Mouse (Mus musculus): ENCODE data around the gene Slc25a44.
"Not testable (repeated sequence)": the region's sequence is repeated elsewhere in the genome, so short reads cannot be mapped to it uniquely, and the experiment has no call there.

Gene Slc25a44

DNA sequence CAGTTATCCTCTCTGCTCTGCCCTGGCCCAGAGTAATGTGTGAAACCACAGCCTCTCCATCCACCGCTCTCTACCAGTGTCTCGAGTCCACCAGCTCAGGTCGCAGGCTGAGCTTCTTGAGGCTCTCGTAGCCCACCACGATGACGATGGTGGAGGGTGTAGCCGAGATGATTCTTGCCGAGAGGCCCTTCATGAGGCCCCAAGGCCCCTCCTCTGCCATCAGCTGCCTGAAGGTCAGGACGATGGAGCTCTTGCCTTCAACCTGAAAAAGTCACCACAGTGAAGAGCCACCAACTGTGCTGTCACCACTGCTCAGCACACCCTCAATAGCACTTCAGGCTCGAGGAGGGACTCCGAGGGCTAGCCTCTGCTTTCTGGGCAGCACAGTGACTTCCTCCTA lies 12.3 kb downstream of the Slc25a44 start:
- no peak for DNase-seq (ENCODE audit: low spot score in 2 of 2)

DNA sequence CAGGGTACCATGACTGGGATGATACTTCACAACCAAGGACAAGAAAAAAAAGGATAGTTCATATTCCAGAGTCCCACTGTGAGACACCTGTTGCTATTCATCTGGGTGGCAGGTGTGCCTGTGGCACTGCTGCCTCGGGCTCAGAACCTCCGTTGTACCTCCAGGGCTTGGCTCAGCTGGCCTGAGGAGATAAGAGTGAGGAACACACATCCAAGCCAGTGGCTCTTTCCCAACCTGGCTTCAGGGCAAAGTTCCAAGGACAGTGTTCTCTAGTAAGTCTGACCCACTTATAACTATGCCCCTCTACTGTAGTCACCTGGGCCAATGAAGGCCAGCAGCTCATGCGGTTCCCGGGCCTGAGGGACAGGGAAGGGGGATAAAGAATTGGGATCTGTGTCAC lies 13.3 kb downstream of the Slc25a44 start:
- no peak for DNase-seq (ENCODE audit: low spot score in 2 of 2)

- no peak for DNase-seq (ENCODE audit: low spot score in 2 of 2)
These were observed 14.3 kb downstream of the Slc25a44 start for GRCm38 (mm10) chr3:88410645-88411031.

DNA sequence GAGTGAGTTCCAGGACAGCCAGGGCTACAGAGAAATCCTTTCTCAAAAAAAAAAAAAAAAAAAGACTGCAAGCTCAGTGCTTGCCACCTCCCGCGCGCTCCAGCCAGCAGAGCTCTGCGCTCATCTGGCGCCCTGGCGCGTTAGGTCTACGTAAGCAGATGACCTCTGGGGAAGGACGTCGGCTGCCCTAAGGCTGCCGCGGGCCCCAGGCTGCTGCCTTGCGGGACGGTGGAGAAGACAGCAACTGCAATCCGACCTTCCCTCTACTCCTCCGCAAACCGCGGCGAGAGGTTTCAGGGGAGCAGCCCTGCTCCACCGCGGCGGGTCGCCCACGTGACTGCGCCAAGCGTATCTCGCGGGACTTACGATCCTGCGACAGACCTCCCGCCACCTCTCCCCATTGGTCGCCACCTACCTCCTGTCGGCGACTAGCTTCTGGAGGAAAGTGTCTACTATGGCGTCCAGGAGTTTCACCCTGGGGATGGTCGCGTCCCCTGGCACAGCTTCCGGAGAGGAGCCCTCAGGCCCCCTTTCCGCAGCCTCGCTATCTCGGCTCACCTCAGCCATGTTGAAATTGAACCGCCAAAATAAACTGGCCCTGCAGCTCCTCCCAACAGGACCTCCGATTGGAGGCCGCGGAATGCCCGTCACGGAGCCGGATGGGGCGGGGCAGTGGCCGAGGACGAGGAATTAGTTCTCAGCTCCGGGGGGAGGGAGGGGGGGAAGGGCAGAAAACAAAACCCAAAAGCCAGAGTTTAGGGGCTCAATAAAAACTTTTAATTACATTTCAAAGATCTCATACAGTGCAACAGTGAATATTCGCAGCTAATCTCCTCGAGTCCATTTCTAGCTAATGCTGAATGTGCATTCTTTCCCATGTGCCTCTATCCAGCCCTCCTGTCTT lies 14.9 kb downstream of the Slc25a44 start, which contains the start of gene Pmf1:
Pmf1 (minus strand) TSS at position 591 of the 904 bp plus-strand sequence.
- peak; percentile 76 to 85 for DNase-seq (ENCODE audit: low spot score in 2 of 2)

GRCm38 (mm10) chr3:88408953-88409352 lies 16.0 kb downstream of the Slc25a44 start:
- no peak for DNase-seq (ENCODE audit: low spot score in 2 of 2)

GRCm38 (mm10) chr3:88407529-88407928 lies 17.4 kb downstream of the Slc25a44 start:
- DNase-seq (ENCODE audit: low spot score in 2 of 2) = no peak

GRCm38 (mm10) chr3:88407090-88407489 lies 17.8 kb downstream of the Slc25a44 start:
- peak; percentile 33 to 58 for DNase-seq (ENCODE audit: low spot score in 2 of 2)

GRCm38 (mm10) chr3:88403522-88404230 lies 21.3 kb downstream of the Slc25a44 start:
- DNase-seq (ENCODE audit: low spot score in 2 of 2) = no peak

DNA sequence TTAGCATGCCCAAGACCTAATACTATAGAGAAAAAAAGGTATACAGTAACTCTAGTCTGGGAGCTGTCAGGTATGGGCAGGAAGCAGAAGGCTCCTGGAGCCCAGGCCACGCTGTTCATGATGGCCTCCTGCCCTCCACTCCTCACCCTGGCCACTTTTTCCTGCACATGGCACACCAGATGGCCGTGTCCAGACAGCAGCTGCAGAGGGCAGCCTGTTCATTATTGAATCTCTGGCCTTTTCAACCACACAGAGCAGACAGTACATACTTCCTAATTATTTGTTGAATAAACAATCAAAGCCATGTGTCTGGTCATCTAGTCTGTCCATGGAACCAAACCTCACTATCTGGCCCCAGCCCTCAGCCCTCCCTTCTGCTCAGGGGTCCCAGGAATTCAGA lies 26.3 kb downstream of the Slc25a44 start:
- peak in 1 of 2 experiments; percentile 33 for DNase-seq (ENCODE audit: low spot score in 2 of 2)

DNA sequence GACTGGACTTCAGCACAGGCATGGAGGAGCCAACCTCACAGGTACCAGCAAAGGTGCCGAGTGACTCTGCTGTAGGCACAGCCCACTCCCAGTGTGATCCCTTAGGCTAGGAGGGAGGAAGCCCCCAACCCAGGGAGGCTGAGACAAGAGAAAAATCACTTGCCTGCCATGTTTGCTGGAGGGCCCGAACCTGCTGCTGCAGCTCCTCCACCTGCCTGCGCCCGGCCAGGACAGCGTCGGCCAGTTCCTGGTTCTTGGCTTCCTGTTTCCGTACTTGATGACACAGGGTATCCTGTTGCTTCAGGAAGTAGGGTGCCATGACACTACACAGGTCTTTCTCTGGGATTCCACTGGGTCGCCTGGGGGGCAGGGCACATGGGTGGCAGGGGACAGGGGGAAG lies 29.2 kb downstream of the Slc25a44 start:
- no peak for DNase-seq (ENCODE audit: low spot score in 2 of 2)

- DNase-seq (ENCODE audit: low spot score in 2 of 2) = no peak
These were observed 29.7 kb downstream of the Slc25a44 start for GRCm38 (mm10) chr3:88395288-88395687.

DNA sequence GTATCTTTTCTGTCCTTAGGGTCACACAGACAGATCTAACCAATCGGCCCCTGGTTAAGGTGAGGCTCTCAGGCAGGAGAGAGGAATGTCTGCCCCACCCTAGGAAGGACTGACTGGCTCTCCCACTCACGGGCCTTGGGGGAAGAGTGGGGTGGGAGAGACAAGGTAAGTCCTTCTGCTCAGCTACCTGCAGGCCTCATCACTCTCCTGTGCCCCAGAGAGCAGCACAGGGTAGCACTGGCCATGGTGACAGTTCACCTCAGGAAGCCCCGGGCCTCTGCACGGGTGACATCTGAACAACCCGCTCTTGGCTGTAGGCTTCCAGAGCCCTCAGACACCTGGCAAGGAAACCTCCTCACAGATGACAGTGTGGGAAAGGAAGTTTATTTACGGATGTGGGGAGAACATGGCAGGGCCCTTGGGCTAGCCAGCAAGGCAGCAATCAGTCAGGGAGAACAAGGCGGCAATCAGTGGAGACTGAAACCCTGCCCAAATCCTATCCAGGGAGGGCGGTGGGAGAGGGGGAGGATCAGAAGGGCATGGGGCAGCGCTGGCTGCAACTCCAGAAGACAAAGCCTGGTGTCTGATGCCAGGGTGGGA lies 31.1 kb downstream of the Slc25a44 start:
- DNase-seq (ENCODE audit: low spot score in 2 of 2) = no peak

DNA sequence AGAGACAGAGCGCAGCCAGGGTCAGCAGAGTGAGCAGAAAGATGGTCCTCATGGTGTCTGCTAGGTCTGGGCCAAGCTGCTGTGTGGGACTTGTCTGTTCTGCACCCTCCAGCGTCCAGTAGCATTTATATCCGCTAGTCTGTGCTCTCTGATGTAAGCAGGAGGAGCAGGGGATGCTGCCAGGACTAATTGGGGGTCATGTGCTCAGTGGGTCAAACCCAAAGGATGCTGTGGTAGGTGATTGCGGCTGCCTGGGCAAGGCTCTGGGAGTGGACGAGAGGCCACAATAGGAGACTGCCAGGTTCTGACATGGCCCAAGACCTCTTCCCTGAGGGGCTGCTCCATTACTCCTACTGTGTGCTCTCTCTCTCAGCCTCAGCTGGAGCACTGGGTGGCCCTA lies 40.6 kb downstream of the Slc25a44 start, which contains the start of gene Bglap:
Bglap (minus strand) TSS at position 101 of the 400 bp plus-strand sequence.
- no peak for DNase-seq (ENCODE audit: low spot score in 2 of 2)

DNA sequence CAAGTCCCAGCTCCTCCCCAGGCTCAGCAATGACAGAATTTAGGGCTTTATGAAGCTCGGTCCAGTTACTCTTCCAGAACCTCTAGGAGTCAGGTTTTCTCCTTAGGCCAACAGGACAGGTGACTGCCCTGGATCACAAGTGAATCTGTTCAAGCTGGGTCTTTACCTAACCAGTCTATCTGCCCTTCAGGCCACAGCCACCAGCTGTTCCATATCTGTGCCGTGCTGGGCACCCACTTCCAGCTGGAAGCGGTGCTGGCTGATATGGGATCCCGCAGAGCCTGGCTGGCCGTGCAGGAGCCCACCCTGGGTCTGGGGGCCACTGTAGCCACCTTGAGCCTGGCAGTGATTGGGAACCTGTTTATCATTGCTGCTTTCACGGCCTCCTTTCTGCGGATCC lies 42.6 kb downstream of the Slc25a44 start:
- not testable (repeated sequence) for DNase-seq (ENCODE audit: low spot score in 2 of 2)

- DNase-seq (ENCODE audit: low spot score in 2 of 2) = not testable (repeated sequence)
These were observed 43.3 kb downstream of the Slc25a44 start for GRCm38 (mm10) chr3:88381389-88382315.

GRCm38 (mm10) chr3:88378599-88378998 lies 46.3 kb downstream of the Slc25a44 start, which contains the start of gene Bglap2:
Gene Bglap2 (minus strand): TSS chr3:88378699.
- not testable (repeated sequence) for DNase-seq (ENCODE audit: low spot score in 2 of 2)

DNA sequence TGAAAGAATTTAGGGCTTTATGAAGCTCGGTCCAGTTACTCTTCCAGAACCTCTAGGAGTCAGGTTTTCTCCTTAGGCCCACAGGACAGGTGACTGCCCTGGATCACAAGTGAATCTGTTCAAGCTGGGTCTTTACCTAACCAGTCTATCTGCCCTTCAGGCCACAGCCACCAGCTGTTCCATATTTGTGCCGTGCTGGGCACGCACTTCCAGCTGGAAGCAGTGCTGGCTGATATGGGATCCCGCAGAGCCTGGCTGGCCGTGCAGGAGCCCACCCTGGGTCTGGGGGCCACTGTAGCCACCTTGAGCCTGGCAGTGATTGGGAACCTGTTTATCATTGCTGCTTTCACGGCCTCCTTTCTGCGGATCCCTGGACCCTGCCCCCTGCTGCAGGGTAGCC lies 48.3 kb downstream of the Slc25a44 start:
- DNase-seq (ENCODE audit: low spot score in 2 of 2) = not testable (repeated sequence)

GRCm38 (mm10) chr3:88375750-88376626 lies 49.0 kb downstream of the Slc25a44 start:
- not testable (repeated sequence) for DNase-seq (ENCODE audit: low spot score in 2 of 2)

GRCm38 (mm10) chr3:88372643-88373042 lies 52.3 kb downstream of the Slc25a44 start, which contains the start of gene Bglap3:
Gene Bglap3 (minus strand): TSS chr3:88372743.
- DNase-seq (ENCODE audit: low spot score in 2 of 2) = not testable (repeated sequence)

DNA sequence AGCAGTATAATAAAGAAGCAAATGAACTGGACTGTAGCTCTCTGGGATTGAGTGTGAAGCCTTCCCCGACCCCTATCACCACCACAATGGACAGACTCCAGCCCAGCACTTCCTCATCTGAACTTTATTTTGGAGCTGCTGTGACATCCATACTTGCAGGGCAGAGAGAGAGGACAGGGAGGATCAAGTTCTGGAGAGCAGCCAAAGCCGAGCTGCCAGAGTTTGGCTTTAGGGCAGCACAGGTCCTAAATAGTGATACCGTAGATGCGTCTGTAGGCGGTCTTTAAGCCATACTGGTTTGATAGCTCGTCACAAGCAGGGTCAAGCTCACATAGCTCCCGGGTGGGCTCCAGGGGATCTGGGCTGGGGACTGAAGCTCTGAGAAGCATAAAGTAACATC lies 56.4 kb downstream of the Slc25a44 start:
- not testable (repeated sequence) for DNase-seq (ENCODE audit: low spot score in 2 of 2)

Data from cerebellum, postnatal 4 days (tissue).